Mouse (Mus musculus) left cerebral cortex, postnatal 10 days (tissue): ENCODE data around the gene Lrpap1. TPM values are rescaled to one million over a fixed set of nuclear protein-coding genes. Genes with fewer than 3 reads are reported as not detected.

Experiments used
- DNase-seq, 2 experiments: peaks; one replicate each; pipeline ENCODE4 v3.0.0; 2021 to 2022; ENCODE audit warnings: low spot score in 2 of 2, mixed read lengths in 1 of 2; ENCODE audit errors: extremely low spot score in 1 of 2
- intact Hi-C: fragments of 180-260 bp; cut with DNase I; formaldehyde crosslinking; loops from one replicate; pipeline ENCODE4 v1.15.1; 2025
- total RNA-seq, 2 experiments: library from RNA; stranded (reverse); gene quantifications; 2 replicates each; pipeline ENCODE4 v1.2.3; 2021

Lrpap1 gene
- total RNA-seq, 2 experiments from 2014 or later, result 110 to 113 TPM

DNA sequence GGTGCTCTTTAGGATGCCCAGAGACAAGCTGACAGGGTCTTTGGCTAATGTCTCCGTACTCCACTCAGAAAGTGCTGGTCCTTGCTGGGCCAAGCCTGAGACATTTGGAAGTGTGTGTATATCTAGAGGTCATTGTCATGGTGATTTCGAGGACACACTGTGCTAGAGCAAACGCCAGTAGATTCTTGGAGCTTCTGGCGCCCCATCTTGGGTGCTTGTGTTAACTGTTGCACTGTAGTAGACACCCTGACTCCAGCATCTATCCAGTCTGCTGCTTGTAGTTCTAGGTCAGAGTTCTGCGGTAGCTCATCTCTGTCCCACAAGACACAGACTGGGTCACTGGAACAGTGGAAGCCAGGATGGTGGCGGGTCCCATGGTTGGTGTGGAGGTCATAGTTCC lies 33.7 kb downstream of the Lrpap1 start:
- no peak for DNase-seq
- intact Hi-C loops, result no loop called here

DNA sequence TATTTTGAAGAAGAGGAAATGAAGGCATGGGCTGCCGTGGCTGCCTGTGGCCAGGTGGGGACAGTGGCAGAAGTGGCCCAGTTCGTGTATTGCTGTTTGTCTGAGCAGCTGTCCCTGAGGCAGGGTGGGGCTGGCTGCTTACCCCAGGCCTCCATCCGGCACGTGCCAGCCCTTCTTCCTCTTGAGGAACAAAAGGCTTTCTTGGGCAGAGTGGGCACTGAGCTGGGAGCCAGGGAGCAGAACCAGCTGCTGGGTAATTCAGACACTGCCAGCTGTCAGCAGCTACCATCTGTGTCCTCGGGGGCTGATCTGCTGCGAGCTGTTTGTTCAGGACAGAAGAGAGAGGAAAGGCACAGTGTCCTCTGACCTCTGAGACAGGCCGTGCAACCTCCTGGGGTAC lies 34.6 kb downstream of the Lrpap1 start:
- intact Hi-C loops, result no loop called here
- DNase-seq, result peak in 1 of 2 experiments; percentile 59

DNA sequence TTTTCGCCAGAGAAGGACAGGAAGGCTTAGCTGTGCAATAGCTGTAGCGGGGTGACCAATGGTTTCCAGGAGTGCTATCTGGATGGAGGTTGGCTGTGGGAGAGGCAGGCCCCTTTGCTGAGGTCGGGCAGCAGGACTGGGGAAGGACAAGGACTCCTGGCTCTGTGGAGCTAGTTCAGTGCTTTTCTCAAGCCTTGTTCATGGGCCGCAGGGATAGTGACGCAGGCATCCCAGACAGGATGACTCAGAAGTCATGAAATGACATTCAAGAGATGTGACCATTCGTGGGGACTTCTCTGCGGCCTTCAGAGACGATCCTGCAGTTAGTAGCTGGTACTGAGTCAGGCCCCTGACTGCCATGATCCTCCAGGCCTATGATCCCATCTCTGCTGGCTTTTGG lies 35.3 kb downstream of the Lrpap1 start:
- intact Hi-C loops, result no loop called here
- no peak for DNase-seq

DNA sequence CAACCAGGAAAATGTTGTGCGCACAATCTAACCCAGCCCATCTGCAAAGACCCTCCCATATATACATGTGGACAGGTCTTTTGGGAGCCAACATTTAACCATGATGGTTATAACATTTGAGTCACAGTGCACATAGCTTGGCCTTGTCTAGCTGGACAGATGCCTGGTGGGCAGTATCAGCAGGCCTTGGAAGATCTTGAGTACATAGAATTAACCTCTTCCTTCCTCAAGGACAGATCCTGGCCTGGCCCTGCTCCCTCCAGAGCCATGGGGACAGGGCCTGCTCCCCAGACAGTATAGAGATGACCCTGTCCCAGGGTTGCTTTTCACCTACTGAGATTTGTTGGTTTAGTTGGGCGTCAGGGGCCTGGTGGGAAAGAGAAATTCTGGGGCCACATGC lies 35.7 kb downstream of the Lrpap1 start:
- no peak for DNase-seq
- intact Hi-C loops, result no loop called here

DNA sequence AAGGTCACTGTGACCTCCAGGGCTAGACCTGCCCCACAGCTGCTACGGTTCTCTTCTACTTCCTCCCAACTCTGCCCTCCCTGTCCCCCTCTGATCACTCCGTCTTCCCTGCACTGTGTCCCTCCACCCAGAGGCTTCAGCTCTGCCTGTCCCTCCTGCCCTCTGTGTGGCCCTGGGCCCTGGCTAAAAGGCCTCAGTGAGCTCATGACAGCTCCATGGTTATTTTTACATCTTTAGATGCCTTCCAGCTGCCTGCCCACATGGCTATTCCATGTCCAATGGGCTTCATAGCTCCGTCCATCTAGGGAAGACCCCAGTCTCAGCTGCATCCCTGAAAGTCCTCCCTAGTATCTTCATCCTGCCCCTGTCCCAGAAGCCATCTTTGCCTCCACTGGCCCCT lies 45.5 kb downstream of the Lrpap1 start:
- intact Hi-C loops, result no loop called here
- no peak for DNase-seq

DNA sequence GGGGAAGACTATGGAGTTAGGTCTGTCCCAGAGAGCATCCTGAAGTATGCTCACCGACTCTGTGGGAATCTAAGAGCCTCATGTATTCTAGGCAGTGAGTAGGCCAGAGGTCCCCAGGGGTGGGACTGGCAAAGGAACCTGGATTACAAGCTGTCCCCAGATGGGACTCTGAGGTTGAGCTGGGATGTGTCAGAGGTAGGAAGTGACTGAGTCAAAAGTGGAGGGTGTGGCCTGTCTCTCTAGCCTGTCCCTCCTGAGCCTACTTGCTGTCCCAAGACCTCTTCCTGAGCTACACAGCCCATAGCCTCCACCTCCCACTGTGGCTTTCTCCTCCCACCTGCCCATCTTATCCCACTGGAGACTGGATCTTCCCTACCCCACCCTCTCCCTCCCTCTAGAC lies 47.4 kb downstream of the Lrpap1 start:
- DNase-seq, result no peak
- intact Hi-C loops, result loop anchor here (5.0 kb wide), 1 partner anchor 289 kb away; no protein-coding TSS in a partner anchor

DNA sequence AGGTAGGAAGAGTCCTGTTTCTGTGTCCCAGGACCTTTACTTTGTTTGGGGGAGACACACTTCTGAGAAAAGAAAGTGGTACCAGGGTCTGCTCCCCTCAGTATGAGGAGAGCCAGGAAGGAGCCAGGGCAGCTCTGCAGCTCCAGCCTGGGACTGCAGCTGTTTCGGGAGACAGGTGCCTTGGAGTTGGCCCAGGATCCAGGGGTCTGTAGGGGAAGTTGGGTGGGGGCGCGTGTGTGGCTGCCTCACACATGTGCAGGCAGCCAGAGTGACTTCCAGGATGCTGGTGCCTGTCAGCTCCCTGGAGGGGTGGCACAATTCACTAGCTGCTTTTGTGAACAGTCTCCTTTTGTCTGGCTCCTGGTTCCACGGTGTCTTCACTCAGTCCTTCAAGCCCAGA lies 48.0 kb downstream of the Lrpap1 start:
- intact Hi-C loops, result loop anchor here (5.0 kb wide), 1 partner anchor 290 kb away; no protein-coding TSS in a partner anchor
- DNase-seq, result no peak

DNA sequence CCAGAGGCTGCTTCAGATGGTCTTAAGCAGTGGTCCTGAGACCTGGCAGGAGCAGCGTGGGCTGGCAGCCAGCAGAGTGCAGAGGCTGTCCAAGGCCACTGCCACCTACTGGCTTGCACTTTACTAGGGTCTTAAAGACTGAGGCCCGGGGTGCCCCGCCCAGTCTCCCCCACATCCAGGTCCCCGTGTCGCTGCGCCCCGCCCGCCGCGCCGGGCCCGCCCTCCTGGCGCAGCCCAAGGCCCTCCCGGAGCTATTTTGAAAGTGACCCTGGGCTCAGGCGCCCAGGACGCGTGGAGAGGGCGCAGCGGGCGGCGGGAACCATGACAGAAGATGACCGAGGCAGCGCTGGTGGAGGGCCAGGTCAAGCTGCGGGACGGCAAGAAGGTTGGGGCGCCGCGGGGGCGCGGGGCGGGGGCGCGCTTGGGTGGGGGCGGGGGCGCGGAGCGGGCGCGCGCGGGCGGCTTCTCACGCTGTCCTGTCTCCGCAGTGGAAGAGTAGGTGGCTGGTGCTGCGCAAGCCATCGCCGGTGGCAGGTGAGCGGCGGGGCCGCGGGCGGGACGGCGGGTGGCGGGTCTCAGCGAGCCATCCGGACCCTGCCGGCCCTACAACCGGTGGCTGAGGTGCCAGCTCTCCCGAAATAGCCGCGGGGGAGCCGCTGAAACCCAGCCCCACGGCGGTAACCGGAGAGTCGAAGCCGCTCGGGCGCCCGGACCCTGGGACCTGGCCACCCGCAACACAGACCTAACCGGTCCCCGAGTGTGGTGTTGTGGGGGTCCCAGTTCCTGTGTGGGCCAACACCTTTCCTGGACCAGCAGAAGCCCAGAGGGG lies 48.7 kb downstream of the Lrpap1 start, which contains the start of gene Dok7:
Dok7 (plus strand) TSS at position 163 of the 829 bp plus-strand sequence.
- intact Hi-C loops, result loop anchor here (5.0 kb wide), 1 partner anchor 290 kb away; no protein-coding TSS in a partner anchor
- DNase-seq, result peak in 1 of 2 experiments; percentile 74

DNA sequence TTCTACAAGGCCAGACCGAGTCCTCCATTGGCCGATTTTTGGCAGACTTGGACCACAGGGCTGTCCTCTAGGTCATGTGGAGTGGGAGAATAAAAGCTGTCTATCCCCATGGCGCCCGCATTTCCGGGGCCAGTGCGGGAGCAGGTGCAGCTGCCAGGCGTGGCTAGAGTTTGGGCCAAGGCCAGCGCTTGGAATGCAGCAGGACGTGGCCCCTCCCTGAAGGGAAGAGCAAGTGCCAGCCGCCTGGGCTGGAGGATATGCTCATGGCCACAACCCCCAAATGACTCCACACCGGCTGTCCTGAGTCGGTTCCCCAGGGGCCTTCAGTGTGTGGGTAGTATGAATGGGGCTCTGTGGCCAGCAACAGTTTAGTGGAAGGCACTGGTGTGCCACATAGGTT lies 50.5 kb downstream of the Lrpap1 start:
- DNase-seq, result peak; percentile 28 to 63
- intact Hi-C loops, result loop anchor here (5.0 kb wide), 1 partner anchor 292 kb away; no protein-coding TSS in a partner anchor

DNA sequence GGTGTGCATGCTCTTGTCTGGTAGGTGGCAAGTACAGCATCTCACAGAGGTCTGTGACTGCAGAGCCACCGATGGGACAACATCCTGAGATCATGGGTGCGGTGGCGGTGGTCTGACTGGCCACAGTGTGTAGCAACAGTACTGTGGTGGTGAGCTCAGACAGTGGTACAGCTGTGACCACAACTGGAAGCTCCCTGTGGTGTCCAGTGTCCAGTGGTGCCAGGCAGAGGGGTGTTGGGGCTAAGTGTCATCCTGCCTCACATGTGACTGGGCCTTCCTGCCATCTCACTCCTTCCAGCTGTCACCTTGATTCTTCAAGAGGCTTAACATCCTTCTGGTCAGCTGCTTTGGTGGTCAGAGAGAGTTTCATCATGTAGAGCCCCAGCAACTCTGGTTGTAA lies 50.9 kb downstream of the Lrpap1 start:
- intact Hi-C loops, result loop anchor here (5.0 kb wide), 1 partner anchor 293 kb away; no protein-coding TSS in a partner anchor

DNA sequence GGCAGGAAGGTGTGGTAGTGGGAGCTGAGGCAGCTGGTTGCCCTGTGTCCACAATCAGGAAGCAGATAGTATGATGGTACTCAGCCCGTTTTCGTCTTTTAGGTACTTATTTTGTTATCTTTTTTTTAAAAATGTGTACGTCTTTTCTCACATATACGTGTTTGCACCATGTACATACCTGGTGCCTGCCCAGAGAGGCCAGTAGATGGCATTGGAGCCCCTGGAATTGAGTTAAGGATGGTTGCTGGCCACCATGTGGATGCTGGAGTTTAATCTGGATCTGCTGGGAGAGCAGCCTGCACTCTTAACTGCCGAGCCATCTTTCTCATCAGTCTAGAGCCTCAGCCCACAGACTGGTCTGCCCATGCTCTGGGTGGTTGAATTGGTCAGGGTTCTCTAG lies 55.0 kb downstream of the Lrpap1 start:
- DNase-seq, result no peak
- intact Hi-C loops, result no loop called here

More for the DNA sequence above, 50.9 kb downstream of the Lrpap1 start:
- DNase-seq, result no peak

DNA sequence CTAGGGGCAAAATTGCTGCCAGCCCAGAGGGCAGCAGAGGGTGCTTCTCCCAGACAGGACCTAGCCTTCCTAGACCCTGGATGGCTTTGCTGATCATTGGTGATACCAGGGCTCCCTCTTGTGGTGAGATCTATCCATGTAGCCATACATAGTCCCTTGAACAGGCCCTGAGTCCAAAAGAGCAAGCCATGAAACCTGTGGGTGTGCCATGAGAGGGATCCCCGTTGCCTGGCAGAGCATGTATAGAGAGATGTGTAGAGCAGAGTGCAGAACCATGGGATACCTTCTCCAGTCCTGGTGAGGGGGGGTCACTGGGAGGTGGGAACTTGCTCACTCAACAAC lies 62.5 kb downstream of the Lrpap1 start:
- intact Hi-C loops, result loop anchor here (2.0 to 5.0 kb wide), 3 partner anchors 56 to 381 kb away; partner anchors contain the start of genes Grk4 and Nop14
- DNase-seq, result peak; percentile 79 to 83

DNA sequence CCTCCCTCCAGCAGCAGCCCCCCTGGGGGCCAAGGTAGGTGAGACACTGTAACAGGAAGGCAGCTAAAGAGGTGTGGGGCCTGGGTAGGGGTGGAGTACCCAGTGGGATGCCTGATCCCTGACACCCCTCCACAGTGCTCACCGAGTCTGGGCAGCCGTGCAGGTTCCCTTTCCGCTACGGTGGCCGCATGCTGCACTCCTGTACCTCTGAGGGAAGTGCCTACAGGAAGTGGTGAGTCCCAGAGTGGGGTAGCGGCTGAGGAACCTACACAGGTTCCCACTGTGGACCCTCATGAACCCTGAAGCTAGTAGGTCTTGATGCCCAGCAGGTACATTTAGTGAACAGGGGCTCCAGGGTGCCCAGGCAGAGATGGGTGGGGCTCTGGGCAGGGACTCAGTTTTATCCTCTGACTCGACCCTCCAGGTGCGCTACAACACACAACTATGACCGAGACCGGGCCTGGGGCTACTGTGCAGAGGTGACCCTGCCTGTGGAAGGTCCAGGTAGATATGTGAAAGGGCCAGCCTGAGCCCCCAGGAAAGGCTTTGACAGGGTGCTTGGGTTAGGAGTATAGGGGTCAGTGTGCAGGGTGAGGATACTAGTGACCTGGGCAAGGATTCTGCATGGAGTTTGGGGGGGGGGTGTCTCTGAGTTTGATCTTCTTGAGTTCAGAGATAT lies 63.0 kb downstream of the Lrpap1 start:
- no peak for DNase-seq
- intact Hi-C loops, result loop anchor here (2.0 to 5.0 kb wide), 3 partner anchors 55 to 380 kb away; partner anchors contain the start of genes Grk4 and Nop14

Other genes with a start within 250 kb of the Lrpap1 start
- gene Msantd1, start 197.8 kb downstream of the Lrpap1 start, total RNA-seq, result 10 to 100 TPM; 15.6 to 16.6 TPM
- gene Rgs12, start 156.3 kb downstream of the Lrpap1 start, total RNA-seq, result 10 to 100 TPM; 58.1 to 65.2 TPM
- 1 to 10 TPM in 1 of 2 experiments, under 1 TPM in 1; 0.91 to 1.1 TPM for gene Hgfac, start 64.3 kb downstream of the Lrpap1 start, total RNA-seq
- 10 to 100 TPM; 12.0 to 16.5 TPM for gene Dok7, start 49.0 kb downstream of the Lrpap1 start, total RNA-seq
- 10 to 100 TPM in 1 of 2 experiments, 1 to 10 TPM in 1; 6.5 to 12.0 TPM for gene Adra2c, start 172.6 kb upstream of the Lrpap1 start, total RNA-seq